Mouse (Mus musculus): ENCODE measurements around the gene Nmnat2. TPM values are rescaled to one million over a fixed set of nuclear protein-coding genes. Genes with fewer than 3 reads are reported as not detected.

Nmnat2 gene
- polyA plus RNA-seq, 1 experiment from 2014 or later: 26.9 TPM

DNA sequence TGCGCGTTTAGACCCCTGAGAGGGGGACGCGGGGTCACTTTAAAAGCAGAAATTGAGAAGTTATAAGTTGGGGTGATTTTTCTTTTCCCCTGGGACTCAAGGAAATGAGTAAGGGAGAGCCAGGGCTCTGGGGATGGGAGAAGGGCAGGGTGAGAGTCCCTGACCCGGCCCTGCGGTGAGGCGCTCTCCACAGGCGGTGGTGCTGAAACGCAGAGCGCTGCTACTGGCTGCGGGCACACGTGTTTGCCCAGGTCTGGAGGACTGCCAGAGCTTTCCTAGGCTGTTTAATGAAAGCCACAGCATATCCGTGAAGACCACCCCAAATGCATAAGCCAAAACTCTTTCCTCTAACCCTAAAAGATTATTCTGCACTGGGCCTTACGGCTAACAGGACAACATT lies 1.4 kb downstream of the Nmnat2 start:
- Histone ChIP-seq H3K36me3 (no peaks in the 10 kb centered on the region), H3K4me2 (replicated peaks) (peak overlapping the region; percentile 88), H3K27ac (replicated peaks) (no peak overlapping the region), H3K4me3 (peak overlapping the region; percentile 58), H3K4me1 (peaks cover 17% of the 10 kb centered on the region), H3K9ac (replicated peaks) (peak overlapping the region; percentile 64; the same call in 1 of the 2 replicates), H3K9me3 (no peaks in the 10 kb centered on the region), H3K27me3 (peaks cover 45% of the 10 kb centered on the region)
- 5% methylated on average over 14 of the region's 14 CpGs for WGBS
- ATAC-seq (ENCODE audit: low FRiP score, low read depth): peak; percentile 64; the same call in 1 of the 2 replicates

GRCm38 (mm10) chr1:152964344-152964743 lies 9.6 kb downstream of the Nmnat2 start:
- no peak overlapping the region for H3K9ac ChIP-seq (replicated peaks)
- ATAC-seq (ENCODE audit: low FRiP score, low read depth): no peak
- no peaks in the 10 kb centered on the region for H3K27me3 ChIP-seq
- no peak overlapping the region for H3K4me3 ChIP-seq
- no peak overlapping the region for H3K4me2 ChIP-seq (replicated peaks)
- no peaks in the 10 kb centered on the region for H3K36me3 ChIP-seq
- WGBS: 68% methylated on average over 10 of the region's 10 CpGs
- no peak overlapping the region for H3K27ac ChIP-seq (replicated peaks)
- H3K4me1 ChIP-seq: 0 out of 2 replicates have a peak, but pooled peaks cover 7% of the 10 kb centered on the region
- H3K9me3 ChIP-seq: no peaks in the 10 kb centered on the region

- Histone ChIP-seq H3K4me1 (0 out of 2 replicates have a peak, but pooled peaks cover 7% of the 10 kb centered on the region), H3K9me3 (no peaks in the 10 kb centered on the region), H3K27ac (replicated peaks) (no peak overlapping the region), H3K36me3 (no peaks in the 10 kb centered on the region), H3K9ac (replicated peaks) (no peak overlapping the region), H3K4me2 (replicated peaks) (no peak overlapping the region), H3K4me3 (no peak overlapping the region), H3K27me3 (no peaks in the 10 kb centered on the region)
- ATAC-seq (ENCODE audit: low FRiP score, low read depth): no peak
- 79% methylated on average over 6 of the region's 6 CpGs for WGBS
These were observed 11.4 kb downstream of the Nmnat2 start for GRCm38 (mm10) chr1:152966222-152966621.

GRCm38 (mm10) chr1:152966686-152967085 lies 11.9 kb downstream of the Nmnat2 start:
- H3K4me1 ChIP-seq: 0 out of 2 replicates have a peak, but pooled peaks cover 7% of the 10 kb centered on the region
- 78% methylated on average over 2 of the region's 2 CpGs for WGBS
- H3K27ac ChIP-seq (replicated peaks): no peak overlapping the region
- no peaks in the 10 kb centered on the region for H3K36me3 ChIP-seq
- no peak overlapping the region for H3K4me3 ChIP-seq
- H3K4me2 ChIP-seq (replicated peaks): no peak overlapping the region
- ATAC-seq (ENCODE audit: low FRiP score, low read depth): no peak
- H3K9me3 ChIP-seq: no peaks in the 10 kb centered on the region
- no peaks in the 10 kb centered on the region for H3K27me3 ChIP-seq
- no peak overlapping the region for H3K9ac ChIP-seq (replicated peaks)

- Histone ChIP-seq H3K4me1 (peaks cover 14% of the 10 kb centered on the region), H3K36me3 (no peaks in the 10 kb centered on the region), H3K27ac (replicated peaks) (no peak overlapping the region), H3K4me2 (replicated peaks) (no peak overlapping the region), H3K9me3 (no peaks in the 10 kb centered on the region), H3K4me3 (no peak overlapping the region), H3K9ac (replicated peaks) (no peak overlapping the region), H3K27me3 (no peaks in the 10 kb centered on the region)
- ATAC-seq (ENCODE audit: low FRiP score, low read depth): no peak
- WGBS: 79% methylated on average over 4 of the region's 4 CpGs
These were observed 14.3 kb downstream of the Nmnat2 start for GRCm38 (mm10) chr1:152969081-152969480.

GRCm38 (mm10) chr1:152972957-152973356 lies 18.2 kb downstream of the Nmnat2 start:
- no peak for ATAC-seq (ENCODE audit: low FRiP score, low read depth)
- no peaks in the 10 kb centered on the region for H3K36me3 ChIP-seq
- no peak overlapping the region for H3K4me3 ChIP-seq
- H3K4me2 ChIP-seq (replicated peaks): no peak overlapping the region
- H3K27me3 ChIP-seq: no peaks in the 10 kb centered on the region
- 30% methylated on average over 4 of the region's 4 CpGs for WGBS
- no peaks in the 10 kb centered on the region for H3K9me3 ChIP-seq
- H3K9ac ChIP-seq (replicated peaks): no peak overlapping the region
- H3K4me1 ChIP-seq: peaks cover 12% of the 10 kb centered on the region
- no peak overlapping the region for H3K27ac ChIP-seq (replicated peaks)

GRCm38 (mm10) chr1:152973421-152973820 lies 18.6 kb downstream of the Nmnat2 start:
- Histone ChIP-seq H3K4me3 (no peak overlapping the region), H3K27me3 (no peaks in the 10 kb centered on the region), H3K36me3 (no peaks in the 10 kb centered on the region), H3K4me2 (replicated peaks) (no peak overlapping the region), H3K9me3 (no peaks in the 10 kb centered on the region), H3K27ac (replicated peaks) (no peak overlapping the region), H3K9ac (replicated peaks) (no peak overlapping the region), H3K4me1 (peaks cover 12% of the 10 kb centered on the region)
- no peak for ATAC-seq (ENCODE audit: low FRiP score, low read depth)
- WGBS: 19% methylated on average over 5 of the region's 5 CpGs

DNA sequence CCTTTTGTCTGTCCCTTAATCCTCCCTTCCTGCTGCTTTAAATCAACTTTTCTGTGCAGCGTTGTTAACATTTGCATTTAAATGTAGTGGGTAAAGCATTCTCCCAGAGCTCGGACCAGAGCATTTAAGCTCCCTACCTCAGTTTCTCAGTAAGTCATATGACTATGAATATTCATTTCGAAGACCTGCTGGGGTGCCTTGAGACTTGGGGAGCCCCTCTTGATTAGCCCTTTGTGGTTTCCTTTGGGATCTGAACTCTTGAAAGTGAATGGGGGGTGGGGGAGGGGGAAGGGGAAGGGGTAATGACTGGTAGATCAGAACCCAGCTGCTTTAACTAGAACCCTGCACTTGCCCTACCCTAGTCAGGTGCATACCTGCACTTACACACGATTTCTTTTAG lies 19.1 kb downstream of the Nmnat2 start:
- Histone ChIP-seq H3K36me3 (no peaks in the 10 kb centered on the region), H3K9me3 (no peaks in the 10 kb centered on the region), H3K27ac (replicated peaks) (no peak overlapping the region), H3K9ac (replicated peaks) (no peak overlapping the region), H3K27me3 (no peaks in the 10 kb centered on the region), H3K4me3 (no peak overlapping the region), H3K4me1 (peaks cover 12% of the 10 kb centered on the region), H3K4me2 (replicated peaks) (no peak overlapping the region)
- ATAC-seq (ENCODE audit: low FRiP score, low read depth): no peak
- 11% methylated on average over 4 of the region's 4 CpGs for WGBS

DNA sequence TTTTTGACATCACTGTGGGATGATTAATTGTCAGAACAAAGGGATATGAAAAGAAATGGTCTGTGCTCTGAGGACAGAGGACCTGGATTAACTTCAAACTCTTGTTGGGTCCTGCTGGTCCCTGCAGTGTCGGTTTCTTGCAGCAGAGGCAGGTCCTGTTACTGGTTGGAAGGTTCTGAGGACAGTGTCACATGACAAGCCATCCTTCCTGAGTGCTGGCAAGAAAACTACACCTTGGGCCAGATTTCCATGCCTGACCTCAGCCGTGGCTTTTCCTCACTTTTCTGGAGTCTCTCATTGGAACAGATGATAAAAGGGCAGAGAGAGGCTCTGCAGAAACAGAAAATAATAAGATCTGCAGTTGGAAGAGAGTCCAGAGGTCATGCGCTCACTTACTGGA lies 20.4 kb downstream of the Nmnat2 start:
- H3K36me3 ChIP-seq: no peaks in the 10 kb centered on the region
- WGBS: 77% methylated on average over 3 of the region's 3 CpGs
- H3K4me3 ChIP-seq: no peak overlapping the region
- H3K27ac ChIP-seq (replicated peaks): no peak overlapping the region
- no peaks in the 10 kb centered on the region for H3K27me3 ChIP-seq
- no peak for ATAC-seq (ENCODE audit: low FRiP score, low read depth)
- H3K4me2 ChIP-seq (replicated peaks): no peak overlapping the region
- no peak overlapping the region for H3K9ac ChIP-seq (replicated peaks)
- no peaks in the 10 kb centered on the region for H3K9me3 ChIP-seq
- H3K4me1 ChIP-seq: peaks cover 12% of the 10 kb centered on the region

GRCm38 (mm10) chr1:152978700-152979099 lies 23.9 kb downstream of the Nmnat2 start:
- peaks cover 3% of the 10 kb centered on the region; the same call in 1 of the 2 replicates for H3K4me1 ChIP-seq
- H3K9me3 ChIP-seq: no peaks in the 10 kb centered on the region
- no peak overlapping the region for H3K4me2 ChIP-seq (replicated peaks)
- no peaks in the 10 kb centered on the region for H3K36me3 ChIP-seq
- no peak overlapping the region for H3K9ac ChIP-seq (replicated peaks)
- WGBS: 94% methylated on average over 8 of the region's 8 CpGs
- H3K27ac ChIP-seq (replicated peaks): no peak overlapping the region
- ATAC-seq (ENCODE audit: low FRiP score, low read depth): no peak
- H3K27me3 ChIP-seq: no peaks in the 10 kb centered on the region
- H3K4me3 ChIP-seq: no peak overlapping the region

GRCm38 (mm10) chr1:152983416-152983815 lies 28.6 kb downstream of the Nmnat2 start:
- Histone ChIP-seq H3K4me1 (no peaks in the 10 kb centered on the region), H3K9me3 (no peaks in the 10 kb centered on the region), H3K27me3 (no peaks in the 10 kb centered on the region), H3K4me2 (replicated peaks) (no peak overlapping the region), H3K36me3 (no peaks in the 10 kb centered on the region), H3K27ac (replicated peaks) (no peak overlapping the region), H3K4me3 (no peak overlapping the region), H3K9ac (replicated peaks) (no peak overlapping the region)
- WGBS: 94% methylated on average over 14 of the region's 14 CpGs
- ATAC-seq (ENCODE audit: low FRiP score, low read depth): no peak

- Histone ChIP-seq H3K4me2 (replicated peaks) (no peak overlapping the region), H3K4me1 (no peaks in the 10 kb centered on the region), H3K9ac (replicated peaks) (no peak overlapping the region), H3K36me3 (no peaks in the 10 kb centered on the region), H3K27ac (replicated peaks) (no peak overlapping the region), H3K9me3 (no peaks in the 10 kb centered on the region), H3K4me3 (no peak overlapping the region), H3K27me3 (no peaks in the 10 kb centered on the region)
- 82% methylated on average over 3 of the region's 3 CpGs for WGBS
- ATAC-seq (ENCODE audit: low FRiP score, low read depth): no peak
These were observed 32.2 kb downstream of the Nmnat2 start for GRCm38 (mm10) chr1:152986981-152987380.

DNA sequence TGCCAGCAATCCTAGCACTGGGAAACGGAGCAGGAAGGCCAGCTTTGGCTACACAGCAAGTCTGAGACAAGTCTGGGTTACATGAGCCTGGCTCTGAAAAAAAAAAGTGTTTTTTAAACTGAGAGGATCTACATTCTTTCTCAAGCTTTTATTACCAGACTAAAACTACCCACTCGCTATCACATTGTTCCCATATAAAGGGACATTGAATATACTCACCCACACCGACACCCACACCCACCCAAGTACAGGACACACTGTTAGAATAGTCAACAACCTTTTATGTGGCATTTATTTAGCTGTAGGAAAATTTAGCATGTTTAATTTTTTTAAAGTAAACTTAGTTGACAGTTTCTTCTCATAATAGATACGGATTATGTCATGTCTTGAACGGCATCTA lies 35.3 kb downstream of the Nmnat2 start:
- no peaks in the 10 kb centered on the region for H3K9me3 ChIP-seq
- no peak for ATAC-seq (ENCODE audit: low FRiP score, low read depth)
- H3K9ac ChIP-seq (replicated peaks): no peak overlapping the region
- no peak overlapping the region for H3K4me3 ChIP-seq
- H3K27ac ChIP-seq (replicated peaks): no peak overlapping the region
- H3K36me3 ChIP-seq: no peaks in the 10 kb centered on the region
- 91% methylated on average over 5 of the region's 5 CpGs for WGBS
- H3K27me3 ChIP-seq: no peaks in the 10 kb centered on the region
- no peak overlapping the region for H3K4me2 ChIP-seq (replicated peaks)
- H3K4me1 ChIP-seq: no peaks in the 10 kb centered on the region

Measured in midbrain, embryonic 12.5 days (tissue).